8 mouse cellular contexts compared by ENCODE assay signal in the genomic region with DNA sequence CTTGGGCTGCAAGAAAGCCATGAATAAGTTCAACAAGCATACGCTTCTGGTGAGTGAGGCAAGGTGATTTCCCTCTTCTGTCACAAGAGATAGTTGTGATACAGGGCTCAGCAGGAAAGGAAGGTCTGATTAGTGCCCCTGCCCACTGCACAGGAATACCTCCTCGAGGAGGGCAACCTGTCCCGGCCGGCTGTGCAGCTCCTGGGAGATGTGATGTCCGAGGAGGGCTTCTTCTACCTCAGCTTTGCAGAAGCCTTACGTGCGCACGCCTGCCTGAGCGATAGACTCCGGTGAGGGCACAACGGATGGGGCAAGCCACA. TPM values are rescaled to one million over a fixed set of nuclear protein-coding genes. Genes with fewer than 3 reads are reported as not detected.
DNase-seq lines count a peak whose midpoint lies in the region; ATAC-seq and TF ChIP-seq lines count a peak whose summit lies in the region.

No protein-coding gene starts in this region.

- WGBS in lung, embryonic 16.5 days: 30% methylated on average over 11 of the region's 11 CpGs
- WGBS in lung, adult 2 months: 42% methylated on average over 11 of the region's 11 CpGs
- 30% methylated on average over 11 of the region's 11 CpGs for WGBS in forebrain, embryonic 14.5 days
- 27% methylated on average over 11 of the region's 11 CpGs for WGBS in limb, embryonic 12.5 days
- WGBS in small intestine, adult 2 months: 29% methylated on average over 11 of the region's 11 CpGs

- ATAC-seq in lung, embryonic 16.5 days (ENCODE audit: low read depth): no peak
- ATAC-seq in forebrain, embryonic 14.5 days: no peak
- no peak for ATAC-seq in limb, embryonic 12.5 days (ENCODE audit: insufficient number of reproducible peaks, insufficient read depth, low FRiP score, low TSS enrichment, low read depth)

- peaks cover 24% of the 10 kb centered on the region for H3K36me3 ChIP-seq in lung, embryonic 16.5 days (ENCODE audit: control insufficient read depth, insufficient read depth, low read length)
- H3K36me3 ChIP-seq in forebrain, embryonic 14.5 days (ENCODE audit: control insufficient read depth, insufficient read depth, low read length): peaks cover 40% of the 10 kb centered on the region
- H3K36me3 ChIP-seq in limb, embryonic 12.5 days: peaks cover 37% of the 10 kb centered on the region
- peaks cover 29% of the 10 kb centered on the region for H3K36me3 ChIP-seq in small intestine, adult 2 months (ENCODE audit: control insufficient read depth, insufficient read depth, low read length)

- H3K9me3 ChIP-seq in lung, embryonic 16.5 days (ENCODE audit: control insufficient read depth, low read length): no peaks in the 10 kb centered on the region
- no peaks in the 10 kb centered on the region for H3K9me3 ChIP-seq in forebrain, embryonic 14.5 days (replicated peaks; ENCODE audit: control insufficient read depth, low read length)
- no peaks in the 10 kb centered on the region for H3K9me3 ChIP-seq in limb, embryonic 12.5 days

- H3K4me1 ChIP-seq in lung, embryonic 16.5 days (replicated peaks; ENCODE audit: control insufficient read depth, insufficient read depth, low read length): peaks cover 17% of the 10 kb centered on the region
- H3K4me1 ChIP-seq in lung, adult 2 months (ENCODE audit: control insufficient read depth, insufficient read depth, low read length): peaks cover 9% of the 10 kb centered on the region
- H3K4me1 ChIP-seq in forebrain, embryonic 14.5 days (ENCODE audit: control insufficient read depth, insufficient read depth, low read length): peaks cover 8% of the 10 kb centered on the region; the same call in 1 of the 2 replicates
- peaks cover 23% of the 10 kb centered on the region for H3K4me1 ChIP-seq in limb, embryonic 12.5 days (replicated peaks)
- H3K4me1 ChIP-seq in small intestine, adult 2 months (ENCODE audit: control insufficient read depth, insufficient read depth, insufficient read length, low read length): peaks cover 21% of the 10 kb centered on the region

- DNase-seq in lung, adult 2 months: no peak
- DNase-seq in forebrain, embryonic 14.5 days (ENCODE audit: low spot score): no peak
- no peak for DNase-seq in left cerebral cortex, postnatal 10 days (ENCODE audit: extremely low spot score in 1 of 2, low spot score in 2 of 2)
- no peak for DNase-seq in cerebellum, postnatal 14 days
- DNase-seq in gastrocnemius, postnatal 25 days: no peak

- intact Hi-C loops in left cerebral cortex, postnatal 10 days (cut with DNase I): no loop called here

- H3K27me3 ChIP-seq in lung, embryonic 16.5 days (ENCODE audit: control insufficient read depth, insufficient read depth, low read depth, low read length): peaks cover 12% of the 10 kb centered on the region
- peaks cover 21% of the 10 kb centered on the region; the same call in 1 of the 2 replicates for H3K27me3 ChIP-seq in forebrain, embryonic 14.5 days (replicated peaks; ENCODE audit: control insufficient read depth, insufficient read depth, low read length)
- H3K27me3 ChIP-seq in limb, embryonic 12.5 days: peaks cover 43% of the 10 kb centered on the region
- H3K27me3 ChIP-seq in small intestine, adult 2 months (ENCODE audit: control insufficient read depth, insufficient read depth, low read length): no peaks in the 10 kb centered on the region

- no peak for TF ChIP-seq POLR2A in lung, adult 2 months (IDR thresholded peaks at IDR 0.05; ENCODE audit: borderline replicate concordance, extremely low read depth, low read depth, low read length)
- no peak for TF ChIP-seq POLR2A in small intestine, adult 2 months (IDR thresholded peaks at IDR 0.05; ENCODE audit: low read depth, low read length)

- no peak overlapping the region for H3K27ac ChIP-seq in lung, embryonic 16.5 days (ENCODE audit: low read length)
- no peak overlapping the region for H3K27ac ChIP-seq in forebrain, embryonic 14.5 days (ENCODE audit: low read depth, low read length)
- H3K27ac ChIP-seq in limb, embryonic 12.5 days: no peak overlapping the region
- H3K27ac ChIP-seq in small intestine, adult 2 months (ENCODE audit: insufficient read depth, low read depth, low read length): no peak overlapping the region

- peak overlapping the region; percentile 62 for H3K9ac ChIP-seq in lung, embryonic 16.5 days (ENCODE audit: low read length)
- H3K9ac ChIP-seq in forebrain, embryonic 14.5 days (ENCODE audit: low read length): peak overlapping the region; percentile 60
- peak overlapping the region; percentile 55 for H3K9ac ChIP-seq in limb, embryonic 12.5 days (replicated peaks)

- peak overlapping the region; percentile 67 for H3K4me2 ChIP-seq in lung, embryonic 16.5 days (ENCODE audit: low read depth, low read length)
- H3K4me2 ChIP-seq in forebrain, embryonic 14.5 days (ENCODE audit: low read length): peak overlapping the region; percentile 52
- peak overlapping the region; percentile 66 for H3K4me2 ChIP-seq in limb, embryonic 12.5 days

- no peak for TF ChIP-seq CTCF in lung, adult 2 months (IDR thresholded peaks at IDR 0.05; ENCODE audit: insufficient read depth, low read length)
- no peak for TF ChIP-seq CTCF in small intestine, adult 2 months (IDR thresholded peaks at IDR 0.05; ENCODE audit: extremely low read depth, insufficient read length, insufficient replicate concordance, low read depth, low read length)

- H3K4me3 ChIP-seq in lung, embryonic 16.5 days (ENCODE audit: low read length): peak overlapping the region; percentile 40; the same call in 1 of the 2 replicates
- no peak overlapping the region for H3K4me3 ChIP-seq in lung, adult 2 months (replicated peaks; ENCODE audit: extremely low read depth, low read depth, low read length)
- peak overlapping the region; percentile 26 for H3K4me3 ChIP-seq in forebrain, embryonic 14.5 days (ENCODE audit: low read depth, low read length)
- peak overlapping the region; percentile 39 for H3K4me3 ChIP-seq in limb, embryonic 12.5 days (replicated peaks)
- H3K4me3 ChIP-seq in small intestine, adult 2 months (ENCODE audit: low read depth, low read length): peak overlapping the region; percentile 46

RNA-seq across cellular contexts. Expression of gene Akt1s1, which starts 9.7 kb away (rescaled TPM):
- 92.3 and 95.6 TPM in 2 replicates for polyA plus RNA-seq in lung, embryonic 16.5 days (2015; fragmentation: Nextera tagmentation; extraction: Ambion mirVana)
- polyA plus RNA-seq in lung, adult 2 months (2012; rRNA removed): 96.6 and 130 TPM in 2 replicates
- 70.4 and 75.4 TPM in 2 replicates for polyA plus RNA-seq in forebrain, embryonic 14.5 days (2014; fragmentation: Nextera tagmentation; extraction: Ambion mirVana)
- polyA plus RNA-seq in limb, embryonic 12.5 days (2016; fragmentation: Nextera tagmentation; extraction: Ambion mirVana): 106 and 110 TPM in 2 replicates
- polyA plus RNA-seq in small intestine, adult 2 months (2012; rRNA removed): 180 and 283 TPM in 2 replicates
- total RNA-seq in left cerebral cortex, postnatal 10 days (2021): 10 to 100 TPM; 69.6 to 74.9 TPM
- total RNA-seq in gastrocnemius, postnatal 25 days (2021): 100 to 1,000 TPM; 103 to 113 TPM

RNA-seq across cellular contexts. Expression of gene Tbc1d17, which starts 9.7 kb away (rescaled TPM):
- polyA plus RNA-seq in lung, embryonic 16.5 days (2015; fragmentation: Nextera tagmentation; extraction: Ambion mirVana): 83.7 and 84.4 TPM in 2 replicates
- 95.7 and 114 TPM in 2 replicates for polyA plus RNA-seq in lung, adult 2 months (2012; rRNA removed)
- polyA plus RNA-seq in forebrain, embryonic 14.5 days (2014; fragmentation: Nextera tagmentation; extraction: Ambion mirVana): 79.6 and 105 TPM in 2 replicates
- 84.7 and 96.2 TPM in 2 replicates for polyA plus RNA-seq in limb, embryonic 12.5 days (2016; fragmentation: Nextera tagmentation; extraction: Ambion mirVana)
- polyA plus RNA-seq in small intestine, adult 2 months (2012; rRNA removed): 32.1 and 63.2 TPM in 2 replicates
- 10 to 100 TPM; 43.2 to 61.0 TPM for total RNA-seq in left cerebral cortex, postnatal 10 days (2021)
- 10 to 100 TPM; 38.6 to 41.2 TPM for total RNA-seq in gastrocnemius, postnatal 25 days (2021)

RNA-seq across cellular contexts. Expression of gene Pnkp, which starts 17.8 kb away (rescaled TPM):
- polyA plus RNA-seq in lung, embryonic 16.5 days (2015; fragmentation: Nextera tagmentation; extraction: Ambion mirVana): 38.0 and 39.0 TPM in 2 replicates
- polyA plus RNA-seq in lung, adult 2 months (2012; rRNA removed): 57.2 and 62.0 TPM in 2 replicates
- 30.0 and 31.7 TPM in 2 replicates for polyA plus RNA-seq in forebrain, embryonic 14.5 days (2014; fragmentation: Nextera tagmentation; extraction: Ambion mirVana)
- 35.5 and 37.3 TPM in 2 replicates for polyA plus RNA-seq in limb, embryonic 12.5 days (2016; fragmentation: Nextera tagmentation; extraction: Ambion mirVana)
- 36.9 and 84.2 TPM in 2 replicates for polyA plus RNA-seq in small intestine, adult 2 months (2012; rRNA removed)
- total RNA-seq in left cerebral cortex, postnatal 10 days (2021): 10 to 100 TPM; 28.1 to 31.1 TPM
- 10 to 100 TPM; 15.6 to 15.8 TPM for total RNA-seq in gastrocnemius, postnatal 25 days (2021)

RNA-seq across cellular contexts. Expression of gene Atf5, which starts 22.7 kb away (rescaled TPM):
- polyA plus RNA-seq in lung, embryonic 16.5 days (2015; fragmentation: Nextera tagmentation; extraction: Ambion mirVana): 3.3 and 3.5 TPM in 2 replicates
- polyA plus RNA-seq in lung, adult 2 months (2012; rRNA removed): 191 and 231 TPM in 2 replicates
- polyA plus RNA-seq in forebrain, embryonic 14.5 days (2014; fragmentation: Nextera tagmentation; extraction: Ambion mirVana): 4.2 and 4.7 TPM in 2 replicates
- polyA plus RNA-seq in limb, embryonic 12.5 days (2016; fragmentation: Nextera tagmentation; extraction: Ambion mirVana): 3.7 and 4.1 TPM in 2 replicates
- polyA plus RNA-seq in small intestine, adult 2 months (2012; rRNA removed): 83.9 and 102 TPM in 2 replicates
- total RNA-seq in left cerebral cortex, postnatal 10 days (2021): 10 to 100 TPM; 23.6 to 24.1 TPM
- 10 to 100 TPM; 57.2 to 70.6 TPM for total RNA-seq in gastrocnemius, postnatal 25 days (2021)

RNA-seq across cellular contexts. Expression of gene Il4i1, which starts 22.9 kb away (rescaled TPM):
- 1.4 and 1.7 TPM in 2 replicates for polyA plus RNA-seq in lung, embryonic 16.5 days (2015; fragmentation: Nextera tagmentation; extraction: Ambion mirVana)
- 6.5 and 7.6 TPM in 2 replicates for polyA plus RNA-seq in lung, adult 2 months (2012; rRNA removed)
- 1.0 and 1.2 TPM in 2 replicates for polyA plus RNA-seq in forebrain, embryonic 14.5 days (2014; fragmentation: Nextera tagmentation; extraction: Ambion mirVana)
- 1.5 and 2.5 TPM in 2 replicates for polyA plus RNA-seq in limb, embryonic 12.5 days (2016; fragmentation: Nextera tagmentation; extraction: Ambion mirVana)
- polyA plus RNA-seq in small intestine, adult 2 months (2012; rRNA removed): 8.0 and 13.8 TPM in 2 replicates
- total RNA-seq in left cerebral cortex, postnatal 10 days (2021): 1 to 10 TPM; 1.1 to 2.7 TPM
- total RNA-seq in gastrocnemius, postnatal 25 days (2021): 1 to 10 TPM; 1.8 to 3.1 TPM
